Mouse (Mus musculus): Measurements from ENCODE around the gene Lig3. TPM values are rescaled to one million over a fixed set of nuclear protein-coding genes. Genes with fewer than 3 reads are reported as not detected.

Lig3 gene
- total RNA-seq, 2 experiments from 2014 or later = 17.0 to 17.1 TPM

Other genes starting within 250 kb of the Lig3 start
- under 1 TPM in 1 of 2 experiments, not detected in 1; 0.36 TPM for gene Cct6b, start 16.8 kb upstream of the Lig3 start, total RNA-seq (2021)
- gene Zfp830, start 16.8 kb upstream of the Lig3 start, total RNA-seq (2021) = 10 to 100 TPM; 15.2 to 16.3 TPM
- gene Rffl, start 90.1 kb downstream of the Lig3 start, total RNA-seq (2021) = 1 to 10 TPM; 6.3 to 7.4 TPM
- gene Rad51d, start 109.5 kb downstream of the Lig3 start, total RNA-seq (2021) = 1 to 10 TPM; 2.9 to 4.7 TPM
- gene Fndc8, start 111.0 kb downstream of the Lig3 start, total RNA-seq (2021) = not detected
- 10 to 100 TPM; 10.4 to 13.9 TPM for gene Nle1, start 127.3 kb downstream of the Lig3 start, total RNA-seq (2021)
- gene Unc45b, start 129.4 kb downstream of the Lig3 start, total RNA-seq (2021) = 100 to 1,000 TPM; 186 to 189 TPM
- gene Slfn5, start 170.2 kb downstream of the Lig3 start, total RNA-seq (2021) = 10 to 100 TPM; 16.5 to 24.1 TPM
- under 1 TPM; 0.14 to 0.28 TPM for gene Slfn9, start 210.7 kb downstream of the Lig3 start, total RNA-seq (2021)
- under 1 TPM; 0.11 to 0.21 TPM for gene Slfn8, start 239.7 kb downstream of the Lig3 start, total RNA-seq (2021)

Data from gastrocnemius, adult 18-20 months (tissue).